Mouse (Mus musculus) embryonic stem cell, embryonic (primary cell): Measurements from ENCODE around the gene Gm45521.

Experiments
- CTCF ChIA-PET, 4 experiments: fragments of 300-600 bp in 2 of 4; fragments of 350-600 bp in 2 of 4; sonication (Branson Sonifier 250); formaldehyde crosslinking; loops; one replicate each; lab custom pipeline; 2022; ENCODE audit warnings: inconsistent platforms in 2 of 4; lab: Charles Lee
- POLR2A ChIA-PET, 4 experiments: fragments of 300-600 bp in 2 of 4; fragments of 350-600 bp in 2 of 4; sonication (Branson Sonifier 250); formaldehyde crosslinking; loops; one replicate each; lab custom pipeline; 2022; ENCODE audit warnings: antibody characterized with exemption in 4 of 4, inconsistent platforms in 1 of 4; lab: Charles Lee

The Gm45521 gene

GRCm38 (mm10) chr14:7957049-7957448 is at the start of gene Gm45521:
TSS of gene Gm45521 (plus strand) at chr14:7957288.
- ChIA-PET POLR2A (interaction anchor here in 3 of 4 experiments (0.8 to 37.5 kb wide), 24 partner anchors 5 to 257 kb away, joined by 3 to 558 read pairs (median 4); partner anchors contain the start of genes Gm45521 (in 1 of the 3) and Kctd6 (in 1 of the 3)), CTCF (interaction anchor here (0.7 to 2.9 kb wide), 9 partner anchors 12 to 390 kb away, joined by 3 to 18 read pairs (median 5); no protein-coding TSS in a partner anchor)

DNA sequence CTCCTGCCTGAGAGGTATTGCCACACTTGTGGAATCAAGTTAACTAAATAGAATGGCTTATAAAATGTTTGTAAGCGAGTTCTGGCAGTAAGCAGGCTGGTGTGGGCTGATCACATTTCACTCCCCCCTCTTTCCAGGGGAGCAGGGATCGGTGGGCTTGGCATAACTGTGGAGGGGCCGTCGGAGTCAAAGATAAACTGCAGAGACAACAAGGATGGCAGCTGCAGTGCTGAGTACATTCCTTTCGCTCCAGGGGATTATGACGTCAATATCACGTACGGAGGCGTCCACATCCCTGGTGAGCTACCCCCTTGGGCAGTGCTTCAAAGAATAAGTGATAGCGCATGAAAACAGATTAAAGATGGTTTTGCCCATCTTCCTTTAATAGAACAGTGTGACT is 47.6 kb upstream of the Gm45521 start:
- ChIA-PET CTCF (no interaction called here), POLR2A (interaction anchor here in 1 of 4 experiments (1.2 to 1.4 kb wide), 2 partner anchors 9 to 12 kb away, joined by 4 to 6 read pairs; no protein-coding TSS in a partner anchor)

- ChIA-PET CTCF (interaction anchor here in 1 of 4 experiments (2.0 to 2.1 kb wide), 2 partner anchors 31 to 83 kb away, joined by 4 to 5 read pairs; no protein-coding TSS in a partner anchor), POLR2A (interaction anchor here in 2 of 4 experiments (0.7 to 3.1 kb wide), 4 partner anchors 9 to 19 kb away, joined by 3 to 11 read pairs (median 7); no protein-coding TSS in a partner anchor)
Measured at GRCm38 (mm10) chr14:7913842-7914241, 43.2 kb upstream of the Gm45521 start.

GRCm38 (mm10) chr14:7914461-7914860 is 42.6 kb upstream of the Gm45521 start:
- CTCF ChIA-PET, result interaction anchor here in 1 of 4 experiments (2.0 to 2.1 kb wide), 2 partner anchors 30 to 83 kb away, joined by 4 to 5 read pairs; no protein-coding TSS in a partner anchor
- POLR2A ChIA-PET, result interaction anchor here in 2 of 4 experiments (1.4 to 3.1 kb wide), 3 partner anchors 10 to 18 kb away, joined by 6 to 11 read pairs (median 8); no protein-coding TSS in a partner anchor

GRCm38 (mm10) chr14:7918150-7918991 is 38.7 kb upstream of the Gm45521 start:
- ChIA-PET POLR2A (interaction anchor here in 3 of 4 experiments (0.6 to 1.5 kb wide), 3 partner anchors 10 to 35 kb away, joined by 3 to 5 read pairs (median 4); no protein-coding TSS in a partner anchor), CTCF (interaction anchor here in 1 of 4 experiments (0.5 kb wide), 1 partner anchor 380 kb away, joined by 4 read pairs; no protein-coding TSS in a partner anchor)

DNA sequence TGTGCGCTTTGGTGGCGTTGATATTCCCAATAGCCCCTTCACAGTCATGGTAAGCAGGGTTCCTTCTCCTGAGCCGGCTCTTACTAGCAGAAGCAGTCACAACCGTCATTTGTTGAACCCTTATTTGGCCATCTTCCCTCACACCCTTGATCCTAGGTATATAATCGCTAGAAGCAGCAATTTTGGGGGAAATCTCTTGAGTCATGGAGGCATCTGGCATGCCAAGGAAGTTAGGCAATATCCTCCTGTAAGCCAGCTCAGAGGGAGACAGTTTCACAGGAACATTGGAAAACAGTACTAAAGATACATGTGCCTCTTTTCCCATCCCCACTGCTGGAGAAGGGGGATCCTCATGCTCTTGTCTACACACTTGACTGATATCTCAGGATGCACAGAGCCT is 37.8 kb upstream of the Gm45521 start:
- CTCF ChIA-PET, result interaction anchor here in 1 of 4 experiments (0.5 kb wide), 1 partner anchor 379 kb away, joined by 4 read pairs; no protein-coding TSS in a partner anchor
- POLR2A ChIA-PET, result interaction anchor here in 2 of 4 experiments (1.2 to 1.5 kb wide), 2 partner anchors 11 to 34 kb away, joined by 4 to 5 read pairs; no protein-coding TSS in a partner anchor

- ChIA-PET POLR2A (interaction anchor here in 1 of 4 experiments (37.5 kb wide), 1 partner anchor 32 kb away, joined by 558 read pairs; the partner anchor contains the start of gene Gm45521), CTCF (no interaction called here)
Measured at GRCm38 (mm10) chr14:7919921-7920320, 37.2 kb upstream of the Gm45521 start.

GRCm38 (mm10) chr14:7921459-7921858 is 35.6 kb upstream of the Gm45521 start:
- ChIA-PET POLR2A (interaction anchor here in 2 of 4 experiments (1.0 to 37.5 kb wide), 4 partner anchors 10 to 35 kb away, joined by 3 to 558 read pairs (median 3); partner anchors contain the start of gene Gm45521 (in 1 of the 2)), CTCF (interaction anchor here in 1 of 4 experiments (1.0 kb wide), 1 partner anchor 76 kb away, joined by 3 read pairs; no protein-coding TSS in a partner anchor)

DNA sequence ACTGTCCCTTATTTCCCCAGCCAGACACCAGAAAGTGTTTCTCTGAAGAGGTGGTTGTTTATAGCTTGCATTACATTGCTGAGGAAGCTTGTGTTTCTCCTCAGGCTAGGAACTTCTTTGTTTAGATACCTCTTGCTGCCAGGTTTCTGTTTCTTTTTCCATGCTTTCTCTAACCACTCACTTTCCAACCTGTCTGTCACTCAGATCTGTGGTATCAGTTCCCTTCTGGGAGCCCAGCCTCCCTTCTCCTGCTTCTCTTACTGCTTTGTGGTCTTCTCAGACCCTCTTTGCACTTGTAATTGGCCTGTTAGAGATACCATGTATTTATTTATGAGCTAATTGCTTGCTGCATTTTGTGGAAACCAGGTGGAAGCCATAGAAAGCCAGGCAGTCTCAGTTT is 33.5 kb upstream of the Gm45521 start:
- CTCF ChIA-PET, result interaction anchor here in 2 of 4 experiments (0.5 to 0.9 kb wide), 3 partner anchors 13 to 78 kb away, joined by 3 to 4 read pairs (median 3); no protein-coding TSS in a partner anchor
- POLR2A ChIA-PET, result interaction anchor here in 2 of 4 experiments (0.6 to 37.5 kb wide), 3 partner anchors 18 to 35 kb away, joined by 3 to 558 read pairs (median 5); partner anchors contain the start of gene Gm45521 (in 1 of the 2)

GRCm38 (mm10) chr14:7928362-7928761 is 28.7 kb upstream of the Gm45521 start:
- POLR2A ChIA-PET, result interaction anchor here in 2 of 4 experiments (0.6 to 37.5 kb wide), 3 partner anchors 16 to 392 kb away, joined by 3 to 558 read pairs (median 3); partner anchors contain the start of gene Gm45521 (in 1 of the 2)

GRCm38 (mm10) chr14:7929029-7929428 is 28.1 kb upstream of the Gm45521 start:
- POLR2A ChIA-PET, result interaction anchor here in 1 of 4 experiments (37.5 kb wide), 1 partner anchor 23 kb away, joined by 558 read pairs; the partner anchor contains the start of gene Gm45521
- CTCF ChIA-PET, result interaction anchor here in 1 of 4 experiments (1.5 kb wide), 1 partner anchor 8 kb away, joined by 6 read pairs; no protein-coding TSS in a partner anchor

More at GRCm38 (mm10) chr14:7928362-7928761, 28.7 kb upstream of the Gm45521 start:
- CTCF ChIA-PET, result interaction anchor here in 1 of 4 experiments (1.5 kb wide), 1 partner anchor 9 kb away, joined by 6 read pairs; no protein-coding TSS in a partner anchor

GRCm38 (mm10) chr14:7932151-7932550 is 24.9 kb upstream of the Gm45521 start:
- ChIA-PET POLR2A (interaction anchor here in 3 of 4 experiments (0.8 to 37.5 kb wide), 12 partner anchors 10 to 81 kb away, joined by 3 to 558 read pairs (median 7); partner anchors contain the start of gene Gm45521 (in 1 of the 3)), CTCF (interaction anchor here in 3 of 4 experiments (0.6 to 1.5 kb wide), 9 partner anchors 9 to 108 kb away, joined by 3 to 7 read pairs (median 3); no protein-coding TSS in a partner anchor)

- CTCF ChIA-PET, result interaction anchor here in 1 of 4 experiments (0.8 to 1.4 kb wide), 3 partner anchors 10 to 63 kb away, joined by 3 to 4 read pairs (median 3); no protein-coding TSS in a partner anchor
- POLR2A ChIA-PET, result interaction anchor here in 3 of 4 experiments (0.8 to 37.5 kb wide), 8 partner anchors 8 to 279 kb away, joined by 3 to 558 read pairs (median 8); partner anchors contain the start of gene Gm45521 (in 2 of the 3)
Measured at GRCm38 (mm10) chr14:7934166-7934565, 22.9 kb upstream of the Gm45521 start.

DNA sequence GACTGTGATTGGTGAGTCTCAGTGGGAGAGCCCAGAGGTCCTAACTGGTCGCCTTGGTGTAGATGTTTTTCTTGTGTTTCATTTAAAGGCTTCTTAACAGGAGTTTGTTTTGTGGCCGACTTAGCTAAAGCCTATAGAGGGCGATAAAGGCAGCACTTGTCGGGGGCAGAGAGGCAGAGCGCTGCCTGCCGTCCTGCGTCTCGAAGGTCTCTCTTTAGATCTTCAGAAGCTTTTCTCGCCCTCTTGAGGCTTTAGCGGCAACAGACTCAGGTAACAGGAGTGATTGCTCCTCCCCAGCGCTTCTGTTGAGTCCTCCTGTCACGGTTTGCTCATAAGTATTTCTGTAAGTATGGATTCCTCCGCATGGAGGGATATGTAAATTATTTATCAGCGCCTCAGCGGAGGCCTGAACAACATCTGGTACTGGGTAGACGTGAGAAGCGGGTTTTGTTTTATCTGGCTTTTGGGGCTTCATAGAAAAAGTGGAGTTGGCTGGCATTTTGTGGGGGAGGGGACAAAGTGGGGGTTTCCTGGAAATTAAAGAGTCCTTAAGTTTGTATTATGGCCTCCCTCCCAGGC is 19.9 kb upstream of the Gm45521 start:
- POLR2A ChIA-PET, result interaction anchor here (0.6 to 37.5 kb wide), 19 partner anchors 1 to 119 kb away, joined by 3 to 558 read pairs (median 4); partner anchors contain the start of genes Flnb (in 2 of the 4) and Gm45521 (in 2 of the 4)
- CTCF ChIA-PET, result interaction anchor here (0.5 to 2.1 kb wide), 29 partner anchors 8 to 131 kb away, joined by 3 to 10 read pairs (median 4); partner anchors contain the start of genes Dnase1l3 (in 2 of the 4), Flnb (in 1 of the 4) and Gm45521 (in 1 of the 4)

- CTCF ChIA-PET, result interaction anchor here in 2 of 4 experiments (1.4 to 1.9 kb wide), 3 partner anchors 26 to 127 kb away, joined by 3 to 6 read pairs (median 5); no protein-coding TSS in a partner anchor
- POLR2A ChIA-PET, result interaction anchor here in 3 of 4 experiments (0.6 to 37.5 kb wide), 10 partner anchors 1 to 274 kb away, joined by 3 to 558 read pairs (median 6); partner anchors contain the start of genes Gm45521 (in 2 of the 3) and Flnb (in 1 of the 3)
Measured at GRCm38 (mm10) chr14:7938809-7939784, 18.0 kb upstream of the Gm45521 start.
